Mouse (Mus musculus): ENCODE data around the gene Plek.
"Not testable (repeated sequence)": the region's sequence is repeated elsewhere in the genome, so short reads cannot be mapped to it uniquely, and the experiment has no call there.

Plek gene

DNA sequence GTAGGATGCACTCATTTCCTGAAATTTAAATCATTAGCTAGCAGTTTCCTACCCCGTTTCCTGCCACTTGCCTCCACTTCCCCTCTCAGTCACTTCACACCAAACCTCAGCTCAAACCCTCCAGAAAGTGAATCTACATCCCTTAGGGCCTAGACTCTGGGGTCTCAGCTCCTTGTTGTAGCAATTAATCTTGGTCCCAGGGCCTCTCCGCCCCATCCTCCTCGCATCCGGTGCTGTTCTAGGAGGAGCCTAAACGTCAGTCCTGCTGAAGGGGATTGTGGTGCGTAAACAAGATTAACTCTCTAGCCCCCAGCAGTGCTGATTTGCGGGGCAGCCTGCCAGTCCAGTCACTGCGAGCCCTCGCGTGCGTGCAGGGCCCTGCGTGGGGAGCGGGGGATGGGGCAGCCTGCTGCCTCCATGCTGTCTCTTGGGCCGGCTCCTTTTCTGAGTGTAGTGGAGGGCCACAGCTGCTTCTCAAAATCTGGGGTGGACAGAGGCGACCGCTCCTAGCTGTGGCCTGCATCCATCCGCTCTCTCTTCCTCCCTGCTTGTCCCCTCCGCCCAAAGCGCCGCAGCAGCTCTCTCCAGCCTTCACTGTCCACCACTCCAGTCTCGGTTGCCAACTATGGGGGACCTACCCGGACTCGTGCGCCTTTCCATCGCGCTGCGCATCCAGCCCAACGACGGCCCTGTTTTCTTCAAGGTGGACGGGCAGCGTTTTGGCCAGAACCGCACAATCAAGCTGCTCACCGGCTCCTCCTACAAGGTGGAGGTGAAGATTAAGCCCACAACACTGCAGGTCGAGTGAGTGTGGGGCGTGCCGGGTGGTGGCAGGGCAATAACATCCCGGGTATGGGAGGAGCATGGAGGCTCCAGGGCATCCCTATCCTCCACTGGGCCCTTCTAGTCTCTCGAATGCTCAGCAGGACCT lies at the start of gene Plek, which contains the start of gene Cnrip1:
Gene Plek (minus strand): TSS at position 837 of the 931 bp plus-strand sequence.
Gene Cnrip1 (plus strand): TSS at position 42 of the 931 bp plus-strand sequence.
- peak; percentile 77 to 92 for DNase-seq (ENCODE audit: inconsistent age in 2 of 2, low spot score in 1 of 2)

DNA sequence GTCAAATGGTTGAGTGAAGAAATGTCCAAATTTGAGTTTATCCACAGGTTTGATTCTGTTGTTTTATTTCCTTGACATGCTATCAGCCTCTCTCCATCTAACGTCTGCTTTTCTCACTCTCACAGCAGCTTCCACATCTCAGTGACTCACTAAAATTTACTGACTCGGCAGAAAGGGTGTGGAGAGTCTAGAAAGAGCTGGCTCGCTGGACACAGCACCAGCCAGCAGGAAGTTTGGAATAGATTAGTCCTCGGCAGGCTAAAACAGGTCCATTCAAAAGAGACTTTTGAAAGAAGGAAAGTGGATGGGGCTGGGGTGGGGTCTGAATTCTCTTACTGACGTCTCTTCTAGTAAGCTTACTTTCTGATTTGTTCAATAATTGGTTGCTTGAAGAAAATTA lies 33.9 kb upstream of the Plek start:
- DNase-seq (ENCODE audit: inconsistent age in 2 of 2, low spot score in 1 of 2): peak in 1 of 2 experiments; percentile 28

- DNase-seq (ENCODE audit: inconsistent age in 2 of 2, low spot score in 1 of 2): no peak
These were observed 31.7 kb upstream of the Plek start for GRCm38 (mm10) chr11:17083866-17084265.

- no peak for DNase-seq (ENCODE audit: inconsistent age in 2 of 2, low spot score in 1 of 2)
These were observed 31.3 kb upstream of the Plek start for GRCm38 (mm10) chr11:17083455-17083854.

GRCm38 (mm10) chr11:17082953-17083352 lies 30.8 kb upstream of the Plek start:
- peak in 1 of 2 experiments; percentile 61 for DNase-seq (ENCODE audit: inconsistent age in 2 of 2, low spot score in 1 of 2)

DNA sequence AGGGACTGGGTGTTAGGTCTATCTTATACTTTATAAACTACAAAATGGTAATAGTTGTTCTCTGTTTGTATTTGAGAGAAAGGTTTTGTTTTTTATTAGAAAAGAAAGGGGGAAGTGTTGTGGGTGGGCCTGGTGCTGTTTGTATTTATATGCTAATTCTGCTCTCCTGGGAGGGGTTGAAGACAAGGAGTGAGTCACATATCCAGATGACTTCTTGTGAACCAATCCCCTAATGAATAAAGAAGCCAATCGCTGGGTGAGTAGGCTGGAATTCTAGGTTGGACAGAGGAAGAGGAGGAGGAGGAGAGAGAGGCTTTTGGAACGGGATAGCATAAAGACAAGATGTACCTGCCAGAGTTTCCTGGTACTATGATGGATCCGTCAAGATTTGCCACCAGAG lies 29.9 kb upstream of the Plek start:
- DNase-seq (ENCODE audit: inconsistent age in 2 of 2, low spot score in 1 of 2): no peak

GRCm38 (mm10) chr11:17075656-17076055 lies 23.5 kb upstream of the Plek start:
- DNase-seq (ENCODE audit: inconsistent age in 2 of 2, low spot score in 1 of 2): no peak

GRCm38 (mm10) chr11:17069360-17069759 lies 17.2 kb upstream of the Plek start:
- DNase-seq (ENCODE audit: inconsistent age in 2 of 2, low spot score in 1 of 2): not testable (repeated sequence)

DNA sequence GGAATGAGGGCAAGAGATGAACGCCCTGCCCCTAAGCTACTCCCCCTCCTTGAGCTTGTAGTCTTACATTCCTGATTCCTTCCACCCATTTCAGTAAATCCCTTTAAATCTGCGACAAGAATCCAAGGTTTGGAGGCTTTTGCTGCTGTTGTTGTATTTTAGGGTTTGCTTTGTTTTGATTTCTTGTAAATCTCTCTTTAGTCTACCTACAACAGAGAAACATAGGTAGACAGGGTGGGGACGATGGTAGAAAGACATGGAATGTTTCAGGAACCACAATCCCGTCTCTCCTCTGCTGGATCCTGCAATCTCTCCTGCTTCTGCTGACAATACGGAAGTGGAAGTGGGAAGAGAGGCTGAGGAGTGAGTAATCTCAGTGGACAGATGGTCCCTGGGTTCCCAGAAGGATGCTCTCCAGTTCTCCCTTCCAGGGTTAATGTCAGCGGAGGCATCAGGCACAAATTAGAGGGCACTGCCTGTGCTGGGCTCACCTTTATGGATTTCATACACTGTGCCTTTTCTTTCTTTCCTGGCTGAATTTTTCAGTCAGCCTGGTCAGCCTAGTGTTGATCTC lies 382 bp upstream of the Plek start:
- DNase-seq (ENCODE audit: inconsistent age in 2 of 2, low spot score in 1 of 2): peak in 1 of 2 experiments; percentile 49

- no peak for DNase-seq (ENCODE audit: inconsistent age in 2 of 2, low spot score in 1 of 2)
These were observed 6.4 kb downstream of the Plek start for GRCm38 (mm10) chr11:17045806-17046205.

DNA sequence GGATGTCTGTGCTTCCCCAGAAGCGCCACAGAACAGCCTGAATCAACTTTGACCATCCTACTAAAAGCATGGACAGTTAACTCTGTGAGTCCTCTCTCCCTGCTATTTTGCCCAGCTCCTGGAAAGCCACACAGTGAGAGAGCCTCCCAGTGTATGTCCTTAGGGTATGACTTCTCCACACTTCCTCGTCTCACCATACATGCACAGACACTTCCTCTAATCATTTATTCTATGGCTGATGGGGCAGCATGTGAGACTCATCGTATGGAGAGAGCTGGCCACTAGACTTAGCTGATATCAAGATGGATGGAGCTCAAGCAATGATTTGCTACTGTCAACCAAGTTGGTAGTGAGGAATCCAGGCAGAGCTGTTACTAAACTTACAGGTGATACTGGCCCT lies 28.2 kb downstream of the Plek start:
- DNase-seq (ENCODE audit: inconsistent age in 2 of 2, low spot score in 1 of 2): no peak

DNA sequence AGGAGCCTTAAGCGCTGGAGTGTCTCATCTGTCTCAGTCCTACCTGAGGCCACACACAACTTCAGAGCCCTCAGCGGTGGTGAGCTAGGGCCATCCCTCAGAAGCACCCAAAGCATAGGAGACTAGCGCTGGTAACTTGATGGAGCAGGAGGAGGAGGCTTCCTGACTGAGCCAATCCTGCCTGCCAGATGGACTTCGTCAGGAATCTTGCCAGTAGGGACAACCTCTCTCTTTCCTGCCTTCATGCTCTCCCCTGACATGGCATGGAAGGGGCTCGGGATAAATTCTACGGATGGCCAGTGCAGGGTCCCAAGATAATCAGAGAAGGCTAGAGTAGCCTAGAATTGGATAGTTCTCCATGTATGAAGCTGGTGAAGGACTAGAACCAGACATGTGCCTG lies 29.0 kb downstream of the Plek start:
- DNase-seq (ENCODE audit: inconsistent age in 2 of 2, low spot score in 1 of 2): no peak

GRCm38 (mm10) chr11:17019328-17019727 lies 32.9 kb downstream of the Plek start:
- DNase-seq (ENCODE audit: inconsistent age in 2 of 2, low spot score in 1 of 2): no peak

GRCm38 (mm10) chr11:17012948-17013347 lies 39.2 kb downstream of the Plek start:
- no peak for DNase-seq (ENCODE audit: inconsistent age in 2 of 2, low spot score in 1 of 2)

DNA sequence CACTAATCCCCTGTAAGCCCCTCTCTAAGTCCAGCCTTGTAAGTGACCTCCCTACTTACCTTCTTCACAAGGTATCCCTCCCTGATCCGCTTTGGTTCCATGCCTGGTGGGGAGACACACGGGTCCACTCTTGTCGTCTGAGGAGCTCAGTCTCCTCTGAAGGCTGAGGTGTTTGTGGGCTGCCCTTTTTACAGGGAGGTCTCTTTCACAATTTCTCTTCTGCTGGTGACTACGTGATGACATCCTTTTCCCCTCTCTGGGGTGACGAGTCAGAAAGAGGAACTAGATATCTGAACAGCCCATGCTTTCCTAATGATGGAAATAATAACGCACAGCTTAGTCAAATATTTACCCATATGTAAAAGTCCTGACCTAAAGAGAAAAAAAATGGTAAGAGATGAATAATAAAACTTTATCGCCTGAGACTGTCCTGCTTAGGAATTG lies 43.7 kb downstream of the Plek start:
- no peak for DNase-seq (ENCODE audit: inconsistent age in 2 of 2, low spot score in 1 of 2)

DNA sequence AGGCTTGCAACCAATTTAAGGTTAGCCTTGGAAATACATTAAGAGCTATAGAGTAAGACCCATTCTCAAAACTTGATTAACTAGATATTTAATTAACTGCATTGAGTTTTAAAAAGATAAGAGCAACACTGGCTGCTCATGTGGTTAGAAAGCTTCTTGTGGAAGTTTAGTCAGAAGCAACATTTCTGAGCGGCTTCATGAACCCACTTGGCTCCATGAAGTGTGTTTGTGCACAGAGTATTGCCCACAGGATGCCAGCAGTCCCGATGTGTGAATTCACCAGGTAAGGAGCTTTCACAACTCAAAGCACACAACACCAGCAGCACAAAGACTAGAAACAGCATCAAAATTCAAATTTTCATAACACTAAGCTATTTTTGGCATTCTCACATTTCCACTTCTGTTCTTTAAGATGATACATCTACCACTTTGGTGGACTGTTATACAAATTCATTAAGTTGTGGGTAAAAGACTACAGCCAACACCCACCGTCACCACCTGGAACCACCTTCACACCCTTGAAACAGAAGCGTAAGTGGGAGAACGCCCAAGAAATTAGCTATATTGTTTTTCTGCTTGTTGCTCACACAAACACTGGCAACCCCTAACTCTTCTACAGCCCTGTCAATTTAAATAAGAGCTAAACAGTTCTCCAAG lies 44.5 kb downstream of the Plek start:
- no peak for DNase-seq (ENCODE audit: inconsistent age in 2 of 2, low spot score in 1 of 2)

GRCm38 (mm10) chr11:17006526-17006925 lies 45.7 kb downstream of the Plek start:
- DNase-seq (ENCODE audit: inconsistent age in 2 of 2, low spot score in 1 of 2): not testable (repeated sequence)

DNA sequence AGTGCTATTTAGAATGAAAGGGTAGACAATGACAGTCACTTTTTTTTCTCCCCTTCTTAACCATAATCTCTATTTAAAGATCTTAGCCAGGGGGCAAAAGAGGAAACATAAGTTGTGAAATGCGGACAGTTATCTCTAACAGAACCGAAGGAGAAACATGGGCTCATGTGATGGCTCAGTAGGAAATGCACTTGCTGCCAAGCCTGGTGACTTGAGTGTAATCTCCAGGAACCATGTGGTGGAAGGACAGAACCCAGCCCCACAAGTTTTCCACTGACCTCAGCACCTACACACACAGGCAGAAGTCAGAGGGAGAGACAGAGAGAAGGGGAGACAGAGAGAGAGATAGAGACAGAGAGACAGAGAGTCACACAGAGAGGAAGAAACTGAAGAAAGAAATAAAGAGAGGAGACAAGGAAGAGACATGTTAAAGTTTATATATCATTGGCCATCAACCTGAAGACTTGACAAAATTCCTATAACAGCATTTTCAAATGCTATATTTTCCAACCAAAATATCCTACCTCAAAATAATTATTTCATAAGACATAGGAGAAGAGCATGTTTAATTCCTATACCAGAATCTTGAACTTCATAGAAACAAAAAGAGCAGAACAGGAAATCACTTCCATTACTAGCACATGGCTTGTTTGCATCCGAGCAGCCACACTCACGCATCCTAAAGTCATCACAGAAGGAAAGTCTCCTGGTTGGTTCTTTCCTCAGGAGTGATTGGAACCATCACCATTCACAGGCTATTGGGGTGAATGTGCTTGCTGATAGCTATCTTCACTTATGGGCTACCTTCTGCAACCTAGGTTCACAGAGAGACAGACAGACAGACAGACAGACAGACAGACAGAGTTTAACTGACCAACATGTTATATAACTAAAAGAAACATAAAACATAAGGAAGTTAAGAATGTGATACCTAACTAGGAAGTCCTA lies 47.0 kb downstream of the Plek start:
- peak in 1 of 2 experiments; percentile 37 for DNase-seq (ENCODE audit: inconsistent age in 2 of 2, low spot score in 1 of 2)

DNA sequence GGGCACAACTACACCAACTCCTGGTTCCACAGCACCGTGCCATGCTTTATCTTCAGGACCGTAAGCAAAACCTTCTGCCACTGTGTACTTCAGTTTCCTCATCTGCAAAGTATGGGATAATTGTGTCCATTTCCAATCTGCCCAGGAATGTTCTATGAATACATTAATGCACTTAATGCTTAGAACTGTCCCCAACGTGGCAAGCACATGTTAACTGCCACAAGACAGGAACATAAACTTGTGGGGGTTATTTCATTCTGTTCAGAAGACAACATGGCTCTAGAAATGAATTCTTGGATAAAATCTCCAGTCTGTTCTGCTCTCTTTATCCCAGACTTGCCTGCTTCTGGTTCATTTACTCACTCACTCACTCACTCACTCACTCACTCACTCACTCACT lies 48.4 kb downstream of the Plek start:
- no peak for DNase-seq (ENCODE audit: inconsistent age in 2 of 2, low spot score in 1 of 2)

DNA sequence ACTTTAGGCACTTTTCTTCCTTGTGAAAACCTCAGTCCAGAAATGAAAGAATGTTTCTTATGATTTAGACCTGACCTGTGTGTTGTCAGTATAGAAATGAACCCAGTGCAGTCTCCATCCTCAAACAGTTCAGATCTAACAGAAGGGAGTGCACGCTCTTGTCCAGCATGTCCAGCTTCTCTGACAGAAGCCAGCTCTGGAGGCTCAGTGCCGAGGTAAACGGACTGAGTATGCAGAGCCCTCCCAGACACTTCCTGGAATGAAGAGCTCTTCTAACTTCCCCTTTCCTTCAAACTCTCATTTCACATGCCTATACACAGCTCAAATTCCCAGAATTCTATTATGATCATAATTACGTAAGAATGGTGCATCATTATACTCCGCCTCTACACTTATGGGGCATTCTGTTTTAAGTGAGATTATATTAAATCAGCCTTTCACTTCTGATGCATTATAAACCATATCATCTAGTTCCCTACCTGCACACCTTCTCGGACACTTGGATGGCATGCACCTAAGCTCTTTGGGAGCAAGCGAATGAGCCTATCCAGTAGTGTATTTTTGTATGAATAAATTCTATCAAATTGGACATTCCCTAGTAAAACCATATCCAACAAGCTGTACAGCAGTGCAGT lies 49.3 kb downstream of the Plek start:
- DNase-seq (ENCODE audit: inconsistent age in 2 of 2, low spot score in 1 of 2): no peak
